Mouse (Mus musculus): ENCODE measurements around the gene Tspan31. TPM values are rescaled to one million over a fixed set of nuclear protein-coding genes. Genes with fewer than 3 reads are reported as not detected.

Gene Tspan31
- polyA plus RNA-seq, 1 experiment from 2014 or later, result 118 TPM

- H3K4me1 ChIP-seq, result peaks cover 5% of the 10 kb centered on the region; the same call in 1 of the 2 replicates
- 28% methylated on average over 5 of the region's 5 CpGs for WGBS
- H3K9ac ChIP-seq (replicated peaks), result no peak within 1 kb of the TSS
- H3K27me3 ChIP-seq, result peaks cover 41% of the 10 kb centered on the region
- peaks cover 9% of the 10 kb centered on the region; the same call in 1 of the 2 replicates for H3K36me3 ChIP-seq
- no peak within 1 kb of the TSS for H3K4me2 ChIP-seq (replicated peaks)
- H3K9me3 ChIP-seq, result no peaks in the 10 kb centered on the region
- H3K27ac ChIP-seq (replicated peaks), result no peak within 1 kb of the TSS
- no peak for ATAC-seq (replicated peaks)
- no peak within 1 kb of the TSS for H3K4me3 ChIP-seq
These were observed 22.1 kb downstream of the Tspan31 start, which contains the start of gene Cyp27b1 for GRCm38 (mm10) chr10:127047954-127048353. Gene Cyp27b1, plus strand, starts transcription at chr10:127048250.

- 81% methylated on average over 6 of the region's 6 CpGs for WGBS
These were observed 26.9 kb downstream of the Tspan31 start for GRCm38 (mm10) chr10:127043187-127043586.

GRCm38 (mm10) chr10:127042468-127043115 lies 27.5 kb downstream of the Tspan31 start:
- Histone ChIP-seq H3K4me1 (peaks cover 15% of the 10 kb centered on the region), H3K27ac (replicated peaks) (no peak overlapping the region), H3K9ac (replicated peaks) (peak overlapping the region; percentile 79), H3K27me3 (peaks cover under 1% of the 10 kb centered on the region; the same call in 1 of the 2 replicates), H3K36me3 (peaks cover 4% of the 10 kb centered on the region; the same call in 1 of the 2 replicates), H3K4me3 (peak overlapping the region; percentile 85), H3K9me3 (no peaks in the 10 kb centered on the region), H3K4me2 (replicated peaks) (peak overlapping the region; percentile 99)
- WGBS, result 18% methylated on average over 5 of the region's 5 CpGs
- ATAC-seq (replicated peaks), result no peak

More at GRCm38 (mm10) chr10:127043187-127043586, 26.9 kb downstream of the Tspan31 start:
- ATAC-seq (replicated peaks), result no peak
- peaks cover 15% of the 10 kb centered on the region for H3K4me1 ChIP-seq
- no peak overlapping the region for H3K4me3 ChIP-seq
- peaks cover 4% of the 10 kb centered on the region; the same call in 1 of the 2 replicates for H3K36me3 ChIP-seq
- no peak overlapping the region for H3K9ac ChIP-seq (replicated peaks)
- H3K9me3 ChIP-seq, result no peaks in the 10 kb centered on the region
- H3K27me3 ChIP-seq, result peaks cover 6% of the 10 kb centered on the region
- H3K4me2 ChIP-seq (replicated peaks), result no peak overlapping the region
- no peak overlapping the region for H3K27ac ChIP-seq (replicated peaks)

GRCm38 (mm10) chr10:127041774-127042338 lies 28.2 kb downstream of the Tspan31 start:
- Histone ChIP-seq H3K9me3 (no peaks in the 10 kb centered on the region), H3K27ac (replicated peaks) (no peak overlapping the region), H3K9ac (replicated peaks) (peak overlapping the region; percentile 79), H3K36me3 (peaks cover 4% of the 10 kb centered on the region; the same call in 1 of the 2 replicates), H3K27me3 (no peaks in the 10 kb centered on the region; the same call in 1 of the 2 replicates), H3K4me3 (peak overlapping the region; percentile 85), H3K4me1 (peaks cover 15% of the 10 kb centered on the region), H3K4me2 (replicated peaks) (peak overlapping the region; percentile 99)
- under 1% methylated on average over 44 of the region's 44 CpGs for WGBS
- ATAC-seq (replicated peaks), result peak; percentile 90

GRCm38 (mm10) chr10:127041274-127041766 lies 28.7 kb downstream of the Tspan31 start, which contains the start of the genes Mettl1 and Eef1akmt3:
Gene Mettl1, plus strand, starts transcription at chr10:127041414.
Gene Eef1akmt3, minus strand, starts transcription at chr10:127041513.
- Histone ChIP-seq H3K4me3 (peak within 1 kb of the TSS; percentile 85), H3K9me3 (no peaks in the 10 kb centered on the region), H3K9ac (replicated peaks) (peak within 1 kb of the TSS; percentile 79), H3K36me3 (peaks cover 4% of the 10 kb centered on the region; the same call in 1 of the 2 replicates), H3K4me2 (replicated peaks) (peak within 1 kb of the TSS; percentile 99), H3K27me3 (no peaks in the 10 kb centered on the region; the same call in 1 of the 2 replicates), H3K27ac (replicated peaks) (no peak within 1 kb of the TSS), H3K4me1 (peaks cover 15% of the 10 kb centered on the region)
- ATAC-seq (replicated peaks), result peak; percentile 75
- WGBS, result under 1% methylated on average over 28 of the region's 28 CpGs

- H3K4me1 ChIP-seq, result peaks cover 15% of the 10 kb centered on the region
- peaks cover 4% of the 10 kb centered on the region; the same call in 1 of the 2 replicates for H3K36me3 ChIP-seq
- under 1% methylated on average over 20 of the region's 20 CpGs for WGBS
- no peaks in the 10 kb centered on the region; the same call in 1 of the 2 replicates for H3K27me3 ChIP-seq
- H3K27ac ChIP-seq (replicated peaks), result no peak overlapping the region
- H3K4me3 ChIP-seq, result peak overlapping the region; percentile 85
- H3K9ac ChIP-seq (replicated peaks), result peak overlapping the region; percentile 79
- no peak; the same call in 1 of the 2 replicates for ATAC-seq (replicated peaks)
- no peaks in the 10 kb centered on the region for H3K9me3 ChIP-seq
- peak overlapping the region; percentile 99 for H3K4me2 ChIP-seq (replicated peaks)
These were observed 29.4 kb downstream of the Tspan31 start for GRCm38 (mm10) chr10:127040569-127041214.

GRCm38 (mm10) chr10:127037641-127038040 lies 32.4 kb downstream of the Tspan31 start:
- H3K27ac ChIP-seq (replicated peaks), result no peak overlapping the region
- no peaks in the 10 kb centered on the region for H3K36me3 ChIP-seq
- WGBS, result 77% methylated on average over 12 of the region's 12 CpGs
- no peaks in the 10 kb centered on the region for H3K9me3 ChIP-seq
- no peak overlapping the region for H3K4me2 ChIP-seq (replicated peaks)
- no peaks in the 10 kb centered on the region; the same call in 1 of the 2 replicates for H3K27me3 ChIP-seq
- no peak for ATAC-seq (replicated peaks)
- peaks cover 13% of the 10 kb centered on the region for H3K4me1 ChIP-seq
- no peak overlapping the region for H3K9ac ChIP-seq (replicated peaks)
- no peak overlapping the region for H3K4me3 ChIP-seq

- WGBS, result 83% methylated on average over 12 of the region's 12 CpGs
- peaks cover 7% of the 10 kb centered on the region for H3K4me1 ChIP-seq
- H3K9ac ChIP-seq (replicated peaks), result no peak overlapping the region
- H3K27me3 ChIP-seq, result no peaks in the 10 kb centered on the region; the same call in 1 of the 2 replicates
- no peak overlapping the region for H3K27ac ChIP-seq (replicated peaks)
- H3K4me2 ChIP-seq (replicated peaks), result no peak overlapping the region
- no peak overlapping the region for H3K4me3 ChIP-seq
- no peaks in the 10 kb centered on the region for H3K9me3 ChIP-seq
- no peaks in the 10 kb centered on the region for H3K36me3 ChIP-seq
- no peak for ATAC-seq (replicated peaks)
These were observed 33.8 kb downstream of the Tspan31 start for GRCm38 (mm10) chr10:127036273-127036672.

- Histone ChIP-seq H3K4me1 (peaks cover 14% of the 10 kb centered on the region), H3K4me2 (replicated peaks) (no peak overlapping the region), H3K36me3 (peaks cover 5% of the 10 kb centered on the region), H3K9me3 (no peaks in the 10 kb centered on the region), H3K9ac (replicated peaks) (no peak overlapping the region), H3K27me3 (no peaks in the 10 kb centered on the region), H3K4me3 (no peak overlapping the region), H3K27ac (replicated peaks) (no peak overlapping the region)
- 87% methylated on average over 8 of the region's 8 CpGs for WGBS
- no peak for ATAC-seq (replicated peaks)
These were observed 36.7 kb downstream of the Tspan31 start for GRCm38 (mm10) chr10:127033301-127033741.

GRCm38 (mm10) chr10:127030336-127031296 lies 39.4 kb downstream of the Tspan31 start, which contains the start of gene Tsfm:
Gene Tsfm, minus strand, starts transcription at chr10:127030840.
- H3K4me2 ChIP-seq (replicated peaks), result peak within 1 kb of the TSS; percentile 91
- ATAC-seq (replicated peaks), result peak; percentile 87
- H3K27me3 ChIP-seq, result no peaks in the 10 kb centered on the region
- H3K9ac ChIP-seq (replicated peaks), result peak within 1 kb of the TSS; percentile 90
- H3K4me3 ChIP-seq, result peak within 1 kb of the TSS; percentile 89
- WGBS, result 6% methylated on average over 56 of the region's 56 CpGs
- peaks cover 14% of the 10 kb centered on the region for H3K4me1 ChIP-seq
- H3K27ac ChIP-seq (replicated peaks), result peak within 1 kb of the TSS; percentile 73
- H3K9me3 ChIP-seq, result no peaks in the 10 kb centered on the region
- H3K36me3 ChIP-seq, result peaks cover 27% of the 10 kb centered on the region

- H3K36me3 ChIP-seq, result peaks cover 13% of the 10 kb centered on the region
- no peaks in the 10 kb centered on the region for H3K9me3 ChIP-seq
- WGBS, result 71% methylated on average over 16 of the region's 16 CpGs
- H3K27ac ChIP-seq (replicated peaks), result no peak overlapping the region
- no peak overlapping the region for H3K4me2 ChIP-seq (replicated peaks)
- no peak overlapping the region for H3K4me3 ChIP-seq
- no peak overlapping the region for H3K9ac ChIP-seq (replicated peaks)
- no peaks in the 10 kb centered on the region for H3K27me3 ChIP-seq
- no peaks in the 10 kb centered on the region for H3K4me1 ChIP-seq
- no peak for ATAC-seq (replicated peaks)
These were observed 51.6 kb downstream of the Tspan31 start for GRCm38 (mm10) chr10:127018422-127018821.
